Comparison of ENCODE assay signal across 8 mouse cellular contexts in genomic region chr1:171111020-171111780, GRCm38 (mm10). TPM values are rescaled to one million over a fixed set of nuclear protein-coding genes. Genes with fewer than 3 reads are reported as not detected.
DNase-seq lines count a peak whose midpoint lies in the region; ATAC-seq lines count a peak whose summit lies in the region.

No protein-coding gene starts in this region.

- H3K4me1 ChIP-seq in intestine, embryonic 15.5 days (replicated peaks): peaks cover 6% of the 10 kb centered on the region

- H3K9ac ChIP-seq in intestine, embryonic 15.5 days: peak overlapping the region; percentile 42

- H3K4me3 ChIP-seq in intestine, embryonic 15.5 days (replicated peaks): peak overlapping the region; percentile 48

- intact Hi-C loops in gastrocnemius, postnatal 36 days (cut with DNase I): loop anchor here (2.0 to 10.0 kb wide), 2 partner anchors 112 to 174 kb away; partner anchors contain the start of genes Ppox, Tomm40l and Usp21
- intact Hi-C loops in left cerebral cortex, postnatal 14 days (cut with DNase I): loop anchor here (10.0 kb wide), 1 partner anchor 144 kb away; the partner anchor contains the start of genes Adamts4 and Ndufs2

- H3K36me3 ChIP-seq in intestine, embryonic 15.5 days: no peaks in the 10 kb centered on the region

- H3K27ac ChIP-seq in intestine, embryonic 15.5 days: peak overlapping the region; percentile 82

- no peaks in the 10 kb centered on the region for H3K9me3 ChIP-seq in intestine, embryonic 15.5 days

- H3K4me2 ChIP-seq in intestine, embryonic 15.5 days (replicated peaks): peak overlapping the region; percentile 64

- under 1% methylated on average over 38 of the region's 38 CpGs for WGBS in intestine, embryonic 15.5 days

- peak; percentile 91 for ATAC-seq in intestine, embryonic 15.5 days
- ATAC-seq in megakaryocyte-erythroid progenitor cell, adult 5-6 weeks (replicated peaks; ENCODE audit: low FRiP score, low TSS enrichment, poor library complexity, severe bottlenecking): peak; percentile 70

- no peaks in the 10 kb centered on the region for H3K27me3 ChIP-seq in intestine, embryonic 15.5 days (replicated peaks)

- peak; percentile 91 for DNase-seq in adrenal gland, adult 8-10 months
- DNase-seq in embryo, embryonic 11.5 days (ENCODE audit: low read depth, low spot score): peak; percentile 86
- DNase-seq in gastrocnemius, postnatal 36 days: peak; percentile 89 to 94
- peak; percentile 96 to 98 for DNase-seq in left cerebral cortex, postnatal 14 days (ENCODE audit: low spot score in 2 of 2)
- peak; percentile 91 for DNase-seq in right cerebral cortex, postnatal 14 days
- peak; percentile 87 for DNase-seq in urinary bladder, postnatal 25 days (ENCODE audit: low spot score)

RNA-seq across cellular contexts. Expression of gene Cfap126, which starts 2.5 kb away (rescaled TPM):
- total RNA-seq in adrenal gland, adult 8-10 months (2022): 1 to 10 TPM; 1.3 to 4.1 (median 3.1) TPM
- under 1 TPM; 0.54 to 0.91 TPM for total RNA-seq in gastrocnemius, postnatal 36 days (2021)
- polyA plus RNA-seq in intestine, embryonic 15.5 days (2015; fragmentation: Nextera tagmentation; extraction: Ambion mirVana): 1.7 and 1.8 TPM in 2 replicates
- under 1 TPM; 0.62 to 0.74 TPM for total RNA-seq in left cerebral cortex, postnatal 14 days (2021)
- total RNA-seq in megakaryocyte-erythroid progenitor cell, adult 5-6 weeks (2014; fragmentation: Nextera tagmentation): 12.6 and 18.9 TPM in 2 replicates
- total RNA-seq in megakaryocyte-erythroid progenitor cell, adult 5-6 weeks (2017): 4.3 and 11.8 TPM in 2 replicates

RNA-seq across cellular contexts. Expression of gene Sdhc, which starts 39.2 kb away (rescaled TPM):
- total RNA-seq in adrenal gland, adult 8-10 months (2022): 100 to 1,000 TPM; 324 to 440 (median 382) TPM
- 100 to 1,000 TPM; 691 to 738 TPM for total RNA-seq in gastrocnemius, postnatal 36 days (2021)
- polyA plus RNA-seq in intestine, embryonic 15.5 days (2015; fragmentation: Nextera tagmentation; extraction: Ambion mirVana): 360 and 387 TPM in 2 replicates
- 100 to 1,000 TPM; 211 to 216 TPM for total RNA-seq in left cerebral cortex, postnatal 14 days (2021)
- total RNA-seq in megakaryocyte-erythroid progenitor cell, adult 5-6 weeks (2014; fragmentation: Nextera tagmentation): 150 and 178 TPM in 2 replicates
- total RNA-seq in megakaryocyte-erythroid progenitor cell, adult 5-6 weeks (2017): 72.0 and 84.7 TPM in 2 replicates

RNA-seq across cellular contexts. Expression of gene Mpz, which starts 39.3 kb away (rescaled TPM):
- 1 to 10 TPM in 2 of 4 experiments, under 1 TPM in 2; 0.43 to 1.4 (median 1.2) TPM for total RNA-seq in adrenal gland, adult 8-10 months (2022)
- 100 to 1,000 TPM in 1 of 2 experiments, 10 to 100 TPM in 1; 33.1 to 105 TPM for total RNA-seq in gastrocnemius, postnatal 36 days (2021)
- 1.1 and 1.3 TPM in 2 replicates for polyA plus RNA-seq in intestine, embryonic 15.5 days (2015; fragmentation: Nextera tagmentation; extraction: Ambion mirVana)
- not detected for total RNA-seq in left cerebral cortex, postnatal 14 days (2021)
- total RNA-seq in megakaryocyte-erythroid progenitor cell, adult 5-6 weeks (2014; fragmentation: Nextera tagmentation): not detected in 2 replicates
- total RNA-seq in megakaryocyte-erythroid progenitor cell, adult 5-6 weeks (2017): 0.61 TPM in 1 of 2 replicates, not detected in the other

RNA-seq across cellular contexts. Expression of gene Fcgr3, which starts 46.5 kb away (rescaled TPM):
- 10 to 100 TPM; 11.4 to 29.7 (median 23.1) TPM for total RNA-seq in adrenal gland, adult 8-10 months (2022)
- total RNA-seq in gastrocnemius, postnatal 36 days (2021): 1 to 10 TPM; 2.6 to 4.6 TPM
- polyA plus RNA-seq in intestine, embryonic 15.5 days (2015; fragmentation: Nextera tagmentation; extraction: Ambion mirVana): 14.0 and 14.7 TPM in 2 replicates
- 10 to 100 TPM; 10.3 to 10.8 TPM for total RNA-seq in left cerebral cortex, postnatal 14 days (2021)
- total RNA-seq in megakaryocyte-erythroid progenitor cell, adult 5-6 weeks (2014; fragmentation: Nextera tagmentation): 1.4 and 6.3 TPM in 2 replicates
- total RNA-seq in megakaryocyte-erythroid progenitor cell, adult 5-6 weeks (2017): 1.9 and 2.2 TPM in 2 replicates

Comparison
In these comparisons a context has a peak if more than half of its experiments do, and no peak if none do; other contexts are left out.
1. Peak in every context shown above with its lines: DNase-seq, ATAC-seq, H3K4me3 ChIP-seq and H3K27ac ChIP-seq.
2. RNA of gene Mpz, which starts 39.3 kb away (total RNA-seq): 33.1 to 105 TPM in gastrocnemius, postnatal 36 days; 0.43 to 1.4 TPM in adrenal gland, adult 8-10 months, not detected in left cerebral cortex, postnatal 14 days and 0.61 TPM in megakaryocyte-erythroid progenitor cell, adult 5-6 weeks; every median in the first group is over 10 times any median in the second.